Mouse (Mus musculus) midbrain, embryonic 11.5 days (tissue): ENCODE data around the gene Sdhaf2. TPM values are rescaled to one million over a fixed set of nuclear protein-coding genes. Genes with fewer than 3 reads are reported as not detected.
A peak's percentile ranks its signal among the peaks of the same experiment; 100 is the strongest.

Source experiments
- ATAC-seq: fragments of 200-750 bp; cut with Nextera tagmentation; 2 replicates; pipeline ENCODE4 v1.8.0; 2017; ENCODE audit warnings: moderate TSS enrichment, moderate library complexity; ENCODE audit not compliant: low FRiP score
- DNase-seq: peaks from one replicate; pipeline ENCODE4 v3.0.0; 2015; ENCODE audit warnings: low spot score; ENCODE audit errors: missing footprints
- H3K27ac ChIP-seq: fragments of 300-500 bp; sonication (generic); 2 replicates; pipeline ENCODE4 v1.5.1; 2014; ENCODE audit warnings: low read depth, low read length
- H3K27me3 ChIP-seq: fragments of 300-500 bp; sonication (generic); 2 replicates; pipeline ENCODE4 v1.6.1; 2014; ENCODE audit warnings: mild to moderate bottlenecking, low read length, moderate library complexity, mixed read lengths; ENCODE audit not compliant: control insufficient read depth, insufficient read depth
- H3K36me3 ChIP-seq: fragments of 300-500 bp; sonication (generic); 2 replicates; pipeline ENCODE4 v1.6.1; 2014; ENCODE audit warnings: mild to moderate bottlenecking, low read length, moderate library complexity, mixed read lengths; ENCODE audit not compliant: control insufficient read depth, insufficient read depth
- H3K4me1 ChIP-seq: fragments of 300-500 bp; sonication (generic); 2 replicates; pipeline ENCODE4 v1.6.1; 2014; ENCODE audit warnings: low read length; ENCODE audit not compliant: control insufficient read depth, insufficient read depth
- H3K4me2 ChIP-seq: fragments of 300-500 bp; sonication (generic); 2 replicates; pipeline ENCODE4 v1.6.1; 2014; ENCODE audit warnings: mild to moderate bottlenecking, moderate library complexity
- H3K4me3 ChIP-seq: fragments of 300-500 bp; sonication (generic); 2 replicates; pipeline ENCODE4 v1.5.1; 2014; ENCODE audit warnings: low read depth, low read length
- H3K9ac ChIP-seq: fragments of 300-500 bp; sonication (generic); 2 replicates; pipeline ENCODE4 v1.6.1; 2014; ENCODE audit warnings: low read length
- H3K9me3 ChIP-seq: fragments of 300-500 bp; sonication (generic); 2 replicates; pipeline ENCODE4 v1.6.1; 2016; ENCODE audit warnings: low read length; ENCODE audit not compliant: control insufficient read depth
- WGBS: fragments of 180-500 bp; shearing (Covaris S2); extraction: QIAGEN DNeasy Blood & Tissue Kit; methylation state at CpG from one replicate; pipeline ENCODE4 v1.1.7; 2014; 5-methylcytosine and 5-hydroxymethylcytosine counted together
- polyA plus RNA-seq: library from polyadenylated mRNA; unstranded; fragments of >200 nt; fragmentation: Nextera tagmentation; extraction: Ambion mirVana; gene quantifications from 2 replicates; pipeline ENCODE4 v1.2.1, GENCODE M21; 2014

The Sdhaf2 gene
- polyA plus RNA-seq, 1 experiment from 2014 or later: 59.3 TPM

GRCm38 (mm10) chr19:10557001-10557400 lies 31.1 kb upstream of the Sdhaf2 start:
- Histone ChIP-seq H3K4me1 (peaks cover 11% of the 10 kb centered on the region), H3K36me3 (no peaks in the 10 kb centered on the region; the same call in 1 of the 2 replicates), H3K4me2 (no peak overlapping the region), H3K9me3 (no peaks in the 10 kb centered on the region), H3K4me3 (no peak overlapping the region), H3K9ac (no peak overlapping the region), H3K27me3 (no peaks in the 10 kb centered on the region), H3K27ac (no peak overlapping the region)
- 77% methylated on average over 2 of the region's 2 CpGs for WGBS
- ATAC-seq: no peak
- peak; percentile 80 for DNase-seq

- peak; percentile 98 for ATAC-seq
Observed at GRCm38 (mm10) chr19:10555624-10556510, 29.9 kb upstream of the Sdhaf2 start, which contains the start of gene Tmem216. Gene Tmem216, minus strand, starts transcription at chr19:10556238.

GRCm38 (mm10) chr19:10539454-10539853 lies 13.5 kb upstream of the Sdhaf2 start:
- WGBS: 97% methylated on average over 5 of the region's 5 CpGs
- Histone ChIP-seq H3K36me3 (peaks cover 23% of the 10 kb centered on the region), H3K4me2 (no peak overlapping the region), H3K9me3 (no peaks in the 10 kb centered on the region), H3K27ac (no peak overlapping the region), H3K4me1 (no peaks in the 10 kb centered on the region; the same call in 1 of the 2 replicates), H3K27me3 (no peaks in the 10 kb centered on the region), H3K4me3 (no peak overlapping the region), H3K9ac (no peak overlapping the region)
- DNase-seq: no peak
- ATAC-seq: no peak

More at GRCm38 (mm10) chr19:10555624-10556510, 29.9 kb upstream of the Sdhaf2 start, which contains the start of gene Tmem216:
- Histone ChIP-seq H3K27ac (peak within 1 kb of the TSS; percentile 45; the same call in 1 of the 2 replicates), H3K4me1 (peaks cover 11% of the 10 kb centered on the region), H3K9me3 (no peaks in the 10 kb centered on the region), H3K9ac (peak within 1 kb of the TSS; percentile 72), H3K4me2 (peak within 1 kb of the TSS; percentile 63), H3K27me3 (no peaks in the 10 kb centered on the region), H3K4me3 (peak within 1 kb of the TSS; percentile 63), H3K36me3 (peaks cover 2% of the 10 kb centered on the region; the same call in 1 of the 2 replicates)
- DNase-seq: peak; percentile 97
- WGBS: 3% methylated on average over 43 of the region's 43 CpGs

- peaks cover 15% of the 10 kb centered on the region for H3K36me3 ChIP-seq
- DNase-seq: no peak
- no peaks in the 10 kb centered on the region for H3K9me3 ChIP-seq
- H3K27ac ChIP-seq: no peak overlapping the region
- peaks cover 16% of the 10 kb centered on the region for H3K4me1 ChIP-seq
- H3K9ac ChIP-seq: no peak overlapping the region
- no peak overlapping the region for H3K4me3 ChIP-seq
- H3K27me3 ChIP-seq: no peaks in the 10 kb centered on the region
- 93% methylated on average over 1 of the region's 1 CpGs for WGBS
- no peak for ATAC-seq
- H3K4me2 ChIP-seq: no peak overlapping the region
Observed at GRCm38 (mm10) chr19:10530082-10530481, 4.1 kb upstream of the Sdhaf2 start.

GRCm38 (mm10) chr19:10525106-10525901 lies 638 bp downstream of the Sdhaf2 start, which contains the start of gene Cpsf7:
Gene Cpsf7, plus strand, starts transcription at chr19:10525266.
- Histone ChIP-seq H3K36me3 (peaks cover 4% of the 10 kb centered on the region), H3K27ac (peak within 1 kb of the TSS; percentile 97), H3K4me3 (peak within 1 kb of the TSS; percentile 97), H3K27me3 (no peaks in the 10 kb centered on the region), H3K4me2 (peak within 1 kb of the TSS; percentile 92), H3K9ac (peak within 1 kb of the TSS; percentile 99), H3K4me1 (peaks cover 21% of the 10 kb centered on the region), H3K9me3 (no peaks in the 10 kb centered on the region)
- DNase-seq: peak; percentile 99
- ATAC-seq: peak; percentile 95
- WGBS: under 1% methylated on average over 52 of the region's 93 CpGs

- Histone ChIP-seq H3K4me1 (peaks cover 21% of the 10 kb centered on the region), H3K36me3 (peaks cover 4% of the 10 kb centered on the region), H3K4me2 (peak overlapping the region; percentile 92), H3K27me3 (no peaks in the 10 kb centered on the region), H3K9ac (peak overlapping the region; percentile 99), H3K9me3 (no peaks in the 10 kb centered on the region), H3K27ac (peak overlapping the region; percentile 97), H3K4me3 (peak overlapping the region; percentile 97)
- ATAC-seq (no peak), DNase-seq (no peak)
- under 1% methylated on average over 19 of the region's 19 CpGs for WGBS
Observed at GRCm38 (mm10) chr19:10524784-10525105, 1.2 kb downstream of the Sdhaf2 start.

- H3K27ac ChIP-seq: no peak overlapping the region
- no peak for ATAC-seq
- peak overlapping the region; percentile 13; the same call in 1 of the 2 replicates for H3K4me2 ChIP-seq
- H3K27me3 ChIP-seq: no peaks in the 10 kb centered on the region
- WGBS: 92% methylated on average over 5 of the region's 5 CpGs
- H3K9ac ChIP-seq: no peak overlapping the region
- H3K4me3 ChIP-seq: no peak overlapping the region
- H3K4me1 ChIP-seq: peaks cover 21% of the 10 kb centered on the region
- DNase-seq: no peak
- no peaks in the 10 kb centered on the region for H3K9me3 ChIP-seq
- H3K36me3 ChIP-seq: peaks cover 4% of the 10 kb centered on the region
Observed at GRCm38 (mm10) chr19:10523483-10524080, 2.4 kb downstream of the Sdhaf2 start.

- 74% methylated on average over 1 of the region's 1 CpGs for WGBS
- Histone ChIP-seq H3K9ac (no peak overlapping the region), H3K36me3 (no peaks in the 10 kb centered on the region; the same call in 1 of the 2 replicates), H3K4me3 (no peak overlapping the region), H3K4me2 (no peak overlapping the region), H3K27ac (no peak overlapping the region), H3K27me3 (no peaks in the 10 kb centered on the region), H3K9me3 (no peaks in the 10 kb centered on the region), H3K4me1 (peaks cover 13% of the 10 kb centered on the region)
- DNase-seq (no peak), ATAC-seq (no peak)
Observed at GRCm38 (mm10) chr19:10521926-10522325, 4.0 kb downstream of the Sdhaf2 start.
